Mouse (Mus musculus) gastrocnemius, postnatal 10 days (tissue): Measurements from ENCODE around the gene Ilf3. TPM values are rescaled to one million over a fixed set of nuclear protein-coding genes. Genes with fewer than 3 reads are reported as not detected.

Source experiments
- DNase-seq: peaks from one replicate; pipeline ENCODE4 v3.0.0; 2021; ENCODE audit warnings: mixed read lengths
- total RNA-seq, 2 experiments: library from RNA; stranded (reverse); gene quantifications; 2 replicates each; pipeline ENCODE4 v1.2.3; 2021

Ilf3 gene
- total RNA-seq, 2 experiments from 2014 or later = 34.9 to 49.0 TPM

DNA sequence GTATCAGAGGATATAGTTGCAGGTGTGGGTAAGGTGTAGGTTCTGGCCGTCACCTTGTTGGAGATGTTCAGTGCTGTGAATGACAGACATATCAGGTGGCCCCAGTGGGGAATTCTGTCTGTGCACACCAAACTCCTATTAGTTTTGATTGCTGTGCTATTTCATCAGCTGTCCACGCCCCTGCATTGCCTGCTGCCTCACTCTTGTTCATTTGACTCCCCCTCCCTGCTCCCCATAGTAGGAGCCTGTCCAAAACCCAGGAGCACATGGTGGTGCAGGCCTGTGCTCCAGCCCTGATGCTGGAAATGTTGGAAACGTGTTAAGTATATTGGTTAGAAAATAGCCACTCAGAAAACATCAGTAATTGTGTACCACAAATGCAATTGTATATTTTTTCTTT, 71.8 kb downstream of the Ilf3 start:
- DNase-seq = no peak

GRCm38 (mm10) chr9:21439914-21440313, 72.2 kb downstream of the Ilf3 start:
- DNase-seq = no peak

- no peak for DNase-seq
Measured at GRCm38 (mm10) chr9:21440387-21440786, 72.7 kb downstream of the Ilf3 start.

GRCm38 (mm10) chr9:21443853-21444252, 76.2 kb downstream of the Ilf3 start:
- DNase-seq = no peak

GRCm38 (mm10) chr9:21444574-21444973, 76.9 kb downstream of the Ilf3 start:
- no peak for DNase-seq

DNA sequence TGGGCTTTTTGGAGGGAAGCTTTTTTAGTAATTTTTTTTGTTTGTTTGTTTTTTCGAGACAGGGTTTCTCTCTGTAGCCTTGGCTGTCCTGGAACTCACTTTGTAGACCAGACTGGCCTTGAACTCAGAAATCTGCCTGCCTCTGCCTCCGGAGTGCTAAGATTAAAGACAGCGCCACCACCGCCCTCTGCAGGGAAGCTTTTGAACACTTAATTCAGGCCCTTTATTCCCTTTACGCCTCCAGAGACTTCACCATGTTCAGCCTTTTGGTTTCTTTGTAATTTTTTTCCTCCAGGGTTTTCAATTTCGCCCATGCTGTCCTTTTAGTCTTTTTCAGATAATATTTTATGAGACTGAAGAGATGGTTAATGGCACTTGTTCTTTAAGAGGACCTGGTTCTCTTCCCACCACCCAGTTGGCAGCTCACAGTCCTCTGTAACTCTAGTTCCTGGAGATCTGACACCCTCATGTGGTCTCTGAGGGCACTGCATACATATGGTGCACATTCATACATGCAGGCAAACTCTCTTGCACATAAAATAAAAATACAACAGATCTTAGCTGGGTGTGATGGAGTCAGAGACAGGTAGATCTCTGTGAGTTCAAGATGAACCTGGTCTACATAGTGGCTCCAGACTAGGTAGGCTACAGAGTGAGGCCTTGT, 77.5 kb downstream of the Ilf3 start:
- no peak for DNase-seq

DNA sequence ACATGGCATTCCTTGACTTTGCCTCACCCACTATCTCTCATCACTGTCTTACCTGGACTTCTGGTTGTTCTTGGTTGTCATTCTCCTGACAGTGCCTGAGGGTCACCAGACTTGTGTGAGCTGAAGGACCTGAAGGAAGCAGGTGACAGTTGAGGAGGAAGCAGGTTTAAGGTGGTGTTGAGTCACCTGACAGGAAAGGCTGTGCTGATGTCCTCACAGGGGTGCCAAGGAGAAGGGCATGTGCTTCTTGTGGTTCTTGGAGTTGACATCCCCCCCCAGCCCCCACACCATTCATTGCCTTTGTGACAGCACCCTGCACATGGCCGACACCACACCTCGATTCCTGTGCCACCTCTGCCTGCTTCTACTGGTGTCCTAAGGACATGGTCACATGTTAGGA, 80.1 kb downstream of the Ilf3 start:
- no peak for DNase-seq

DNA sequence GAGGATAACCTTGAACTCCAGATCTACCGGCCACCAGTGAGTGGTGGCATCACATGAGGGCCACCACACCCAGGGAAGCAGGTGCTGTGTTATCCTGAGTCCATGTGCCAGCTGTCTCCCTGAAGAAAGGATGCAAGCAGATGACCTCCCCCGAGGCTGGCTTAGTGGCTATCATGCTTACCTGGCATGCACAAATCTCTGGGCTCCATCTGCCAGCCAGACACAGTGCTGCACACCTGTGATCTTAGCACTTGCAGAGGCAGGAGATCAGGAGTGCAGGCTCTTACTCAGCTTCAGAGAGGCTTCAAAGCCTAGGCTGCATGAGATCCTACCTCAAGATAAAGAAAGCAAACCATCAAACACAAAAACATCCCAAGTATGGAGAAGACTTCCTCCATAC, 82.0 kb downstream of the Ilf3 start:
- no peak for DNase-seq

GRCm38 (mm10) chr9:21450270-21450669, 82.6 kb downstream of the Ilf3 start:
- DNase-seq = no peak

GRCm38 (mm10) chr9:21451391-21451790, 83.7 kb downstream of the Ilf3 start:
- no peak for DNase-seq

DNA sequence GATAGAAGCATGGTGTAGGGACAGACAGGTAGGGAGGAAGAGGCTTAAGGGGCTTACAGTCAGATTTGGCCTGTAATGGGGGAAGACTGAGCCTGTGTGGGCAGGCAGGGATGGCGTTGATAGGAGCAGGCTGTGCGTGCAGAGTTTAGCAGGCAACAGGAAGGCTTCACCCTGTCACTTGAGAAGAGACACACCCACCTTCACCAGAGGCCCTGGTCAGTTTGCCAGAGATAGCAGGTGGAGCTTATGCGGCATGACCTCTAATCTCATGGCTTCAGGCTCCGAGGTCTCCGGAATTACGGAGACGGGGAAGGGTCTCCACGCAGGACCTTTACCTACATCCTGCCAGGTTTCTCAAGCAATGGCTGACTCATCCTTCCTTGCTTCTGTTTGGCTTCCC, 84.2 kb downstream of the Ilf3 start:
- DNase-seq = no peak

GRCm38 (mm10) chr9:21453003-21453402, 85.3 kb downstream of the Ilf3 start:
- DNase-seq = no peak

DNA sequence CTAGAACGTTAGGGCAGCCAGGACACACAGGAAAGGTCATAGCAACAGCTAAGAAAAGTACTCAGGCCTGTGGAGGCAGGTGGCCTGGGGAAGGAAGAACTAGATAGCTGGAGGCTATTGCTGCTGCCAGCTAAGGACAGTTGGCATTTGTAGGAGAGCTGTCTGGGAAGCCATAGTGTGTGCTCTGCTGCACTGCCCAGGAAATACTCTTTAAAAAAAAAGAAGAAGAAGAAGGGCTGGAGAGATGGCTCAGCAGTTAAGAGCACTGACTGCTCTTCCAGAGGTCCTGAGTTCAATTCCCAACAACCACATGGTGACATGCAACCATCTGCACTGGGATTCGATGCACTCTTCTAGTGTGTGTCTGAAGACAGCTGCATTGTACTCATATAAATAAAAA, 85.8 kb downstream of the Ilf3 start:
- DNase-seq = no peak

DNA sequence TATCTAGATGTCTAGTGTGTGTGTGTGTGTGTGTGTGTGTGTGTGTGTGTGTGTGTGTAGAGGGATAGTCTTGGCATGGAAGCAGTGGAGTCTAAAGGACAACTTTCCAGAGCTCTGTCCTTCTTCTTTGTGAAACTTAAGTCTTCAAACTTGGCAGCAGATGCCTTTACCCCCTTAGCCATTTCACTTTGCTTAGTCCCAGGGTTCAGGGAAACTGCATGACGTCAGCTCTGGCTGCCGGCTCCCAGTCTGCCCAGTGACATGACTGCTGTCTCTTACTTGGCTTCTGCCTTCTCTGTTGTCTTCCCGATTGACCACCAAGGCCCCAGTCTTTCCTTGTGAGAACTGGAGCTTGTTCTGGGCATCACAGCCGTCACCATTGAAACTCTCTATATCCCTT, 86.9 kb downstream of the Ilf3 start:
- no peak for DNase-seq

Other genes with a start within 250 kb of the Ilf3 start
- 1 to 10 TPM; 5.1 to 7.6 TPM for gene Tyk2, start 236.6 kb upstream of the Ilf3 start, total RNA-seq
- gene Cdc37, start 217.9 kb upstream of the Ilf3 start, total RNA-seq = 100 to 1,000 TPM; 138 to 151 TPM
- 10 to 100 TPM; 22.1 to 23.2 TPM for gene Pde4a, start 202.2 kb upstream of the Ilf3 start, total RNA-seq
- 10 to 100 TPM; 59.6 to 60.9 TPM for gene Keap1, start 128.5 kb upstream of the Ilf3 start, total RNA-seq
- under 1 TPM; 0.09 to 0.19 TPM for gene S1pr5, start 119.4 kb upstream of the Ilf3 start, total RNA-seq
- 10 to 100 TPM; 28.4 to 31.9 TPM for gene Atg4d, start 102.6 kb upstream of the Ilf3 start, total RNA-seq
- gene Kri1, start 79.9 kb upstream of the Ilf3 start, total RNA-seq = 10 to 100 TPM; 10.8 to 14.5 TPM
- 10 to 100 TPM; 14.2 to 16.1 TPM for gene Cdkn2d, start 76.5 kb upstream of the Ilf3 start, total RNA-seq
- gene Ap1m2, start 55.5 kb upstream of the Ilf3 start, total RNA-seq = not detected
- gene Slc44a2, start 47.2 kb upstream of the Ilf3 start, total RNA-seq = 100 to 1,000 TPM; 131 to 140 TPM
- 10 to 100 TPM in 1 of 2 experiments, 1 to 10 TPM in 1; 8.5 to 11.4 TPM for gene Qtrt1, start 44.0 kb downstream of the Ilf3 start, total RNA-seq
- 10 to 100 TPM; 52.4 to 64.5 TPM for gene Dnm2, start 57.0 kb downstream of the Ilf3 start, total RNA-seq
- 10 to 100 TPM; 29.5 to 31.8 TPM for gene Tmed1, start 142.4 kb downstream of the Ilf3 start, total RNA-seq
- 1 to 10 TPM; 1.4 to 2.5 TPM for gene AB124611, start 158.3 kb downstream of the Ilf3 start, total RNA-seq
- gene Carm1, start 179.0 kb downstream of the Ilf3 start, total RNA-seq = 10 to 100 TPM; 81.0 to 95.2 TPM
- gene Timm29, start 224.9 kb downstream of the Ilf3 start, total RNA-seq = 10 to 100 TPM; 45.1 to 49.1 TPM
- 1 to 10 TPM; 4.5 to 5.6 TPM for gene Yipf2, start 225.0 kb downstream of the Ilf3 start, total RNA-seq
- gene Smarca4, start 248.3 kb downstream of the Ilf3 start, total RNA-seq = 10 to 100 TPM; 52.4 to 58.3 TPM